Mouse (Mus musculus) thymus, adult 2 months (tissue): ENCODE measurements around the gene Dnajc10. TPM values are rescaled to one million over a fixed set of nuclear protein-coding genes. Genes with fewer than 3 reads are reported as not detected.
A peak's percentile ranks its signal among the peaks of the same experiment; 100 is the strongest.

Experiments
- DNase-seq: peaks from one replicate; pipeline ENCODE4 v3.0.0; 2021
- H3K27ac ChIP-seq: fragments of 200-500 bp; 2 replicates; pipeline ENCODE4 v1.5.1; 2012; ENCODE audit warnings: low read length, control low read depth; ENCODE audit not compliant: control insufficient read depth, insufficient read depth
- H3K27me3 ChIP-seq: fragments of 200-500 bp; 2 replicates; pipeline ENCODE4 v1.6.1; 2012; ENCODE audit warnings: mild to moderate bottlenecking, low read length, moderate library complexity, mixed read lengths; ENCODE audit not compliant: control insufficient read depth, insufficient read depth
- H3K36me3 ChIP-seq: fragments of 200-500 bp; 2 replicates; pipeline ENCODE4 v1.6.1; 2012; ENCODE audit warnings: mild to moderate bottlenecking, low read length, moderate library complexity; ENCODE audit not compliant: control insufficient read depth, insufficient read depth
- H3K4me1 ChIP-seq: fragments of 200-500 bp; replicated peaks from 2 replicates; pipeline ENCODE4 v1.6.1; 2012; ENCODE audit warnings: low read length; ENCODE audit not compliant: control insufficient read depth, insufficient read depth
- H3K4me3 ChIP-seq: fragments of 200-500 bp; 2 replicates; pipeline ENCODE4 v1.5.1; 2012; ENCODE audit warnings: mild to moderate bottlenecking, low read length, control low read depth, moderate library complexity; ENCODE audit not compliant: control insufficient read depth, insufficient read depth
- CTCF ChIP-seq: fragments of 200-500 bp; IDR thresholded peaks from 2 replicates; pipeline ENCODE4 v1.5.1; 2012; ENCODE audit warnings: mild to moderate bottlenecking, control low read depth, low read length, moderate library complexity, borderline replicate concordance; ENCODE audit not compliant: control insufficient read depth, poor library complexity, insufficient read depth; ENCODE audit errors: extremely low read depth
- POLR2A ChIP-seq: fragments of 200-500 bp; IDR thresholded peaks from 2 replicates; pipeline ENCODE4 v1.6.1; 2012; ENCODE audit warnings: mild to moderate bottlenecking, low read length, control low read depth, moderate library complexity; ENCODE audit not compliant: control insufficient read depth, poor library complexity, insufficient read depth; ENCODE audit errors: extremely low read depth
- WGBS: fragments of 180-500 bp; shearing (Covaris S2); methylation state at CpG from one replicate; pipeline ENCODE4 v1.1.7; 2018; 5-methylcytosine and 5-hydroxymethylcytosine counted together
- polyA plus RNA-seq: library from polyadenylated mRNA; depleted of rRNA; stranded (reverse); fragments of >200 nt; gene quantifications from 2 replicates; pipeline ENCODE4 v1.2.3, GENCODE M21; 2012

Dnajc10 gene
- polyA plus RNA-seq, 1 experiment = 23.4 TPM

DNA sequence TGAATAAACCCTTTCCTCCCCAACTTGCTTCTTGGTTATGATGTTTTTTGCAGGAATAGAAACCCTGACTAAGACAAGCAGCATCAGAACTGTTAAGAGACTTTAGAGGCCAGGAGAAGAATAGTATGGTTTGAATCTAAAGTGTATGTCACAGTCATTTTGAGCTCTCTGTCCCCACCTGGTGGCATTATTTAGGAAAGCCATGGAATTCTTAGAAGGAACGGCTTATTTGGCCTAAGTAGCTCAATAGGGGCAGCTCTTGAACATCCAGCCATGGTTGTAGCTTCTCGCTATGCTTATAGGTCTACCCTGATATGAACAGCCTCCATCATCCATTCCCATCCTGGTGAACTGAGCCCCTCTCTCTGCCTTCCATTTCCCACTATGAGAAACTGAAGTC lies 40.1 kb upstream of the Dnajc10 start:
- peak; percentile 22 for DNase-seq
- TF ChIP-seq CTCF (no peak), POLR2A (no peak)

DNA sequence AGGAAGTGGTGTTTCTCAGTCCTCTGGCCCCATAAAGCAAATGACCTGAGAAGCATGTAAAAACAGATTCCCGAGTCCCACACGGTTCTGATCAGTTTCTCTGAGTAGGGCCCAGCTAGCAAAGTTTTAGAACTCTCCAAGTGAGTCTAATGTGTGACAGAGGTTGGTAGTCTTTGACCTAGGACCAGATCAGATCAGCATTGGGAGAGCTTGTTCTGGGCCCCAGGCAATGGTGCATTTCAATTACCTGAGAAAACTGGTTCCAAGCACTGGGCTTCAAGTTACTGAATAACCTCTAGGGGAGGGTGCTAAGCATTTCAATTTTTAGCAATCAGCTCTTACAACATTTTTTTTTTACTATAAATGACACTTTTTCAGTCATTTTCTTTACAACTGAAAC lies 33.1 kb upstream of the Dnajc10 start:
- Histone ChIP-seq H3K4me1 (no peaks in the 10 kb centered on the region), H3K36me3 (no peaks in the 10 kb centered on the region), H3K4me3 (no peak overlapping the region), H3K27me3 (no peaks in the 10 kb centered on the region), H3K27ac (no peak overlapping the region)
- 75% methylated on average over 2 of the region's 2 CpGs for WGBS
- TF ChIP-seq CTCF = no peak
- TF ChIP-seq POLR2A = no peak
- no peak for DNase-seq

More for the DNA sequence above, 40.1 kb upstream of the Dnajc10 start:
- H3K27me3 ChIP-seq = no peaks in the 10 kb centered on the region
- H3K4me3 ChIP-seq = no peak overlapping the region
- WGBS = 77% methylated on average over 2 of the region's 2 CpGs
- H3K27ac ChIP-seq = no peak overlapping the region
- no peaks in the 10 kb centered on the region for H3K36me3 ChIP-seq
- H3K4me1 ChIP-seq = no peaks in the 10 kb centered on the region

DNA sequence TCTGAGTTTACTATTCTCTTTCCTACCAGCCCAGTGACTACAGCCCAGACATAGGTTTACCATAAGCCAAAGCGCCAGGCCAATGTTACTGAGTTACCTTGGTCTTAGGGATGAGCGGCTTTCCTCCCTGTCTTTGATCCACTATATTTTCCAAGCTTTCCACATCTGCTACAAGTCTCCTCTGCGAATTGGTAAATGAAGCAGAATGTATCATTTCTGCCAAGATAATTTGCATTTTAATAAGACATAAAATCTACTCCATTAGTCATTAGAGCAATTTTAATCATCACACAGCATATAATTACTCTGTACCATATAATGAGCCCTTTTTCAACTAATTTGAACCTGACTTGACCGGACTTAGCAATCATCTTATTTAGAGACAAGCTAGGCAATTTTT lies 28.9 kb upstream of the Dnajc10 start:
- no peak for DNase-seq
- TF ChIP-seq CTCF (no peak), POLR2A (no peak)
- H3K36me3 ChIP-seq = no peaks in the 10 kb centered on the region
- WGBS = 97% methylated on average over 4 of the region's 4 CpGs
- H3K4me1 ChIP-seq = no peaks in the 10 kb centered on the region
- no peak overlapping the region for H3K27ac ChIP-seq
- no peak overlapping the region for H3K4me3 ChIP-seq
- no peaks in the 10 kb centered on the region for H3K27me3 ChIP-seq

DNA sequence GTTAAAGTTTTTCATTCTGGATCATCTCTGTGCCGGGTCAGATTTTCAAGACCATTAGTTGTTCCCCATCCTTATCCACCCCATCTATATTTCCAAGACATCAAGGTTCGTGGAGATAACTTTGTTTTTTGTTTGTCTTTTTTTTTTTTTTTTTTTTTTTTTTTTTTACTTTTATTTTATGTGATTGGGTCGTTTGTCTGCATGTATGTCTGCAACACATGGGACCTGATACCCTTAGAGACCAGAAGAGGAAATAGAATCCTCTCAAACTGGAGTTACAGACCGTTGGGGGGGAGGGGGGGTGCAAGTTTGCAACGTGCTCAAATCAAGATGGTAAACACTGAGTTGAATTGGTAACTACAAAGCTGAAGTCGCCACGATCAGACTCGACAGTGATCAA lies 23.1 kb upstream of the Dnajc10 start, which contains the start of gene Prdx6b:
Prdx6b (plus strand) TSS at position 301 of the 400 bp plus-strand sequence.
- no peak within 1 kb of the TSS for H3K4me3 ChIP-seq
- no peak within 1 kb of the TSS for H3K27ac ChIP-seq
- no peak for DNase-seq
- H3K36me3 ChIP-seq = no peaks in the 10 kb centered on the region
- H3K27me3 ChIP-seq = no peaks in the 10 kb centered on the region
- 85% methylated on average over 8 of the region's 8 CpGs for WGBS
- no peak for TF ChIP-seq CTCF
- TF ChIP-seq POLR2A = no peak
- no peaks in the 10 kb centered on the region for H3K4me1 ChIP-seq

DNA sequence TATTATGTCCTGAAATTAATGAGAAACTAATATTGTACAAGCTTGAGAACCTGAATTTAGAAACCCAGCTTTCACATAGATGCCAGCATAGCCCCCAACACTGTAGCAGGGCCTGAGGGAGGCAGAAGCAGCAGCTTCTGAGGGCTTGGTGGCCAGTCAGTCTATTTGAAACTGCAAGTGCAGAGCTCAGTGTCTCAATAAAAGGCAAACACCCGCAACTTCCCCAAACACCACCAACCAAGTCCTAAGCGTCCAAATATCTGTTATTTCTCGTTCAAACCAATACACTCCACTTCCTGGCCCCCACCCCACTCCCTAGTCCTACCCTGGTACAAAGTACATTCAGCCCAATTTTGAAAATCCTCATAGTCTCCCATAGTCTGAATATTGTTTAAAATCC lies 16.9 kb upstream of the Dnajc10 start:
- no peak overlapping the region for H3K4me3 ChIP-seq
- H3K27me3 ChIP-seq = no peaks in the 10 kb centered on the region
- H3K4me1 ChIP-seq = no peaks in the 10 kb centered on the region
- no peak for DNase-seq
- no peak overlapping the region for H3K27ac ChIP-seq
- H3K36me3 ChIP-seq = no peaks in the 10 kb centered on the region
- 25% methylated on average over 3 of the region's 3 CpGs for WGBS
- no peak for TF ChIP-seq CTCF
- no peak for TF ChIP-seq POLR2A

DNA sequence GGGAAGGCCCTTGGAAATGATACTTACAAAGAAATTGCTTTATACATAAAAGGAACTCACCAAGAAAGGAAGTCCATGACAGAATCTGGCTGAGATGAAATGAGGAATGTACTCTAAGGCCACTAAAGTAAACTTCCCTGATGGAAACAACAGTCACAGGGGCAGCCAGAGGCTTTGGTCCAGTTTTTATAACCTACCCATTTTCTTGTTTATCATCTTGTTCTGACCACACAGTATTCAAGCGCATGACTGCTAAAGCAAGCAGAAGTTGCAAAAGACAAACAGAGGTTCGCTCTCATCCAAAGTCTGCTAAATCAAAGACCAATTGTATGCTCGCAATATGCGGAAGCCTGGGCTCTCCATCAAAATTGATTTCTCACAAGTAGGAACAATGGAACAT lies 14.5 kb upstream of the Dnajc10 start:
- H3K4me1 ChIP-seq = no peaks in the 10 kb centered on the region
- H3K27me3 ChIP-seq = no peaks in the 10 kb centered on the region
- WGBS = 99% methylated on average over 4 of the region's 4 CpGs
- H3K4me3 ChIP-seq = no peak overlapping the region
- TF ChIP-seq CTCF (no peak), POLR2A (no peak)
- no peak overlapping the region for H3K27ac ChIP-seq
- DNase-seq = no peak
- no peaks in the 10 kb centered on the region for H3K36me3 ChIP-seq

DNA sequence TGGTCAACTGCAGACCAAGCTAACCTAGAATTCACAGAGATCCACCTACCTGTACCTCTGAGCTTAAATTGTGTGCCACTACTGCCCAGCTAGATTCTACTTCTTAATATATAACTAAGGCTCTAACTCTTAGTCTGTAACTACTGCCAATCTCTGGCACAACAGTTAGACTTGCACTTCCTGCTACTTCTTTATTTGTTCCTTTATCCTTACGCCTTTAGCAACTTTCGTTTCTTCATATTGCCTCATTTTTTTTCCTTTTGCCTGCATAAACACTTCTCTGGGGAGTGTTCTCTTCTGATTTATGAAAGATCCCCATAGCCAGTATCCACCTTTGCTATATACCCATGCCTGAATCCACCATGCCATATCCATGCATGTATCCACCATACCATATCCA lies 11.3 kb upstream of the Dnajc10 start:
- no peak for DNase-seq
- no peak overlapping the region for H3K27ac ChIP-seq
- no peaks in the 10 kb centered on the region for H3K27me3 ChIP-seq
- H3K36me3 ChIP-seq = no peaks in the 10 kb centered on the region
- H3K4me1 ChIP-seq = no peaks in the 10 kb centered on the region
- no peak overlapping the region for H3K4me3 ChIP-seq
- 87% methylated on average over 2 of the region's 2 CpGs for WGBS
- no peak for TF ChIP-seq CTCF
- TF ChIP-seq POLR2A = no peak
